Mouse (Mus musculus) C2C12 (cell line): ENCODE results near the gene B3gnt5. TPM values are rescaled to one million over a fixed set of nuclear protein-coding genes. Genes with fewer than 3 reads are reported as not detected.

Source experiments
- H3K27me3 ChIP-seq: one replicate; pipeline ENCODE4 v1.6.1; 2011; ENCODE audit not compliant: control insufficient read depth, insufficient read depth, insufficient read length
- H3K36me3 ChIP-seq: one replicate; pipeline ENCODE4 v1.6.1; 2011; ENCODE audit not compliant: control insufficient read depth, insufficient read depth
- H3K4me3 ChIP-seq: one replicate; pipeline ENCODE4 v1.5.1; 2011; ENCODE audit warnings: mild to moderate bottlenecking, control low read depth; ENCODE audit not compliant: poor library complexity, insufficient read depth, severe bottlenecking
- H3K79me2 ChIP-seq: one replicate; pipeline ENCODE4 v1.6.1; 2011; ENCODE audit not compliant: control insufficient read depth, insufficient read depth
- H3K79me3 ChIP-seq: one replicate; pipeline ENCODE4 v1.6.1; 2011; ENCODE audit warnings: low read depth, control low read depth
- H3ac ChIP-seq: one replicate; pipeline ENCODE3; 2011; ENCODE audit warnings: low read depth; ENCODE audit not compliant: control insufficient read depth, insufficient read length
- CEBPB ChIP-seq: IDR thresholded peaks from one replicate; pipeline ENCODE4 v1.6.1; 2011; ENCODE audit warnings: low read depth, mild to moderate bottlenecking, control low read depth, moderate library complexity
- CTCF ChIP-seq: IDR thresholded peaks from one replicate; pipeline ENCODE4 v1.5.1; 2011; ENCODE audit not compliant: control insufficient read depth, insufficient read depth, insufficient read length
- FOSL1 ChIP-seq: IDR thresholded peaks from one replicate; pipeline ENCODE4 v1.8.0; 2011; ENCODE audit warnings: mild to moderate bottlenecking, low read length; ENCODE audit not compliant: poor library complexity, insufficient read depth, severe bottlenecking
- MAX ChIP-seq: IDR thresholded peaks from one replicate; pipeline ENCODE4 v1.6.1; 2011; ENCODE audit warnings: mild to moderate bottlenecking, control low read depth
- MYOD1 ChIP-seq: IDR thresholded peaks from one replicate; pipeline ENCODE4 v1.6.1; 2011; ENCODE audit warnings: low read depth; ENCODE audit not compliant: control insufficient read depth, insufficient read length
- MYOG ChIP-seq: IDR thresholded peaks from one replicate; pipeline ENCODE4 v1.6.1; 2011; ENCODE audit not compliant: control insufficient read depth, insufficient read length; ENCODE audit errors: extremely low read depth
- USF1 ChIP-seq: IDR thresholded peaks from one replicate; pipeline ENCODE4 v1.6.1; 2011; ENCODE audit warnings: low read depth, mild to moderate bottlenecking, control low read depth, moderate library complexity
- polyA plus RNA-seq: library from polyadenylated mRNA; unstranded; fragments of >200 nt; fragmentation: generic; extraction: Trizol; gene quantifications from one replicate; pipeline ENCODE4 v1.2.1, GENCODE M21; 2012; ENCODE audit warnings: missing spikeins

Gene B3gnt5
- polyA plus RNA-seq, 1 experiment = 0.30 TPM

- H3K79me3 ChIP-seq = no peaks in the 10 kb centered on the region
- no peak overlapping the region for H3ac ChIP-seq
- no peak for TF ChIP-seq MYOD1
- TF ChIP-seq CTCF = no peak
- no peak for TF ChIP-seq MAX
- no peak for TF ChIP-seq USF1
- no peak for TF ChIP-seq FOSL1
- TF ChIP-seq CEBPB = no peak
- no peak for TF ChIP-seq MYOG
- H3K36me3 ChIP-seq = no peaks in the 10 kb centered on the region
- H3K4me3 ChIP-seq = no peak overlapping the region
- H3K79me2 ChIP-seq = no peaks in the 10 kb centered on the region
- no peaks in the 10 kb centered on the region for H3K27me3 ChIP-seq
These were observed 6.1 kb downstream of the B3gnt5 start for GRCm38 (mm10) chr16:19766107-19766506.

DNA sequence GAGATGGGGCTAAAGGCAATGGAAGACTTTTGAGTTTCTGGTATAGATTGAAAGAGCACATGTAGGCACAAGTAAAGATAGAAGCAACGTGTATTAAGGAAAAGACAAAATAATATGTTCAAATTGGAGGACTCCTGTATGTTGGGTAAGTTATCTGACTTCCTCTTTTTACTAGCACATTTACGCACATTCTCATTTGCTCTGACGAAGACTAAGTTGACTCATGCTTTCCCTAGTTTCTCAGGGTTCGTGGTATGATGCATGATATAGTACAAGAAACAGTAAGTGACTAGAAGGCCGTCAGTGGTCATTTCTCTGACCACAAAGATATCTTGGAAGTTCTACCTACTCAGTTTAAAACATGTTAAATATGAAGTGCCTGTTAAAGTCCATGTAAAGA is 8.0 kb downstream of the B3gnt5 start:
- Histone ChIP-seq H3ac (no peak overlapping the region), H3K79me2 (no peaks in the 10 kb centered on the region), H3K79me3 (no peaks in the 10 kb centered on the region), H3K36me3 (no peaks in the 10 kb centered on the region), H3K27me3 (no peaks in the 10 kb centered on the region), H3K4me3 (no peak overlapping the region)
- TF ChIP-seq FOSL1 (no peak), MYOG (no peak), CTCF (no peak), USF1 (no peak), MYOD1 (no peak), MAX (no peak), CEBPB (no peak)

DNA sequence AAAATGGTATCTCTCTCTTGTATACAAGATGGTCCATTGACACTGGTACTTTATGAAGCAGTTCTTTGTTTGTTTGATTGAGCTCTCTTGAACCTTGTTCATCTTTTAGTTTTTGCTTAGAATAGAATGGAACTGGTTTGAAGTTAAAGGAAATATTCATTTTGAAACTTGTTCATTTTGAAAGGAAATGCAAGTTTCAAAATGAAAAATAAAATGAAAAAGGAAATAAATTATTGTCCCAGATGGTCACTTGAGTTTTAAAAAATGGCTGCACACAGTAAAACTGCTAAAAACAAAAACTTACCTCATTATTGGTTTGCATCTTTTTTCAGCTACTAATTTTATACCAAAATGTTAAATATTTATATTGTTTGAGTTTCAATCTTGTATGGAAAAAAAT is 12.0 kb downstream of the B3gnt5 start:
- H3K36me3 ChIP-seq = no peaks in the 10 kb centered on the region
- H3K79me2 ChIP-seq = no peaks in the 10 kb centered on the region
- TF ChIP-seq FOSL1 (no peak), MYOG (no peak), CTCF (no peak), MAX (no peak), MYOD1 (no peak), CEBPB (no peak), USF1 (no peak)
- no peak overlapping the region for H3K4me3 ChIP-seq
- H3K79me3 ChIP-seq = no peaks in the 10 kb centered on the region
- H3K27me3 ChIP-seq = no peaks in the 10 kb centered on the region
- no peak overlapping the region for H3ac ChIP-seq

- TF ChIP-seq MYOG (no peak), FOSL1 (no peak), USF1 (no peak), MYOD1 (no peak), CEBPB (no peak), CTCF (no peak), MAX (no peak)
- Histone ChIP-seq H3K36me3 (no peaks in the 10 kb centered on the region), H3K79me3 (no peaks in the 10 kb centered on the region), H3K27me3 (no peaks in the 10 kb centered on the region), H3K79me2 (no peaks in the 10 kb centered on the region), H3K4me3 (no peak overlapping the region), H3ac (no peak overlapping the region)
These were observed 26.5 kb downstream of the B3gnt5 start for GRCm38 (mm10) chr16:19786386-19787090.

DNA sequence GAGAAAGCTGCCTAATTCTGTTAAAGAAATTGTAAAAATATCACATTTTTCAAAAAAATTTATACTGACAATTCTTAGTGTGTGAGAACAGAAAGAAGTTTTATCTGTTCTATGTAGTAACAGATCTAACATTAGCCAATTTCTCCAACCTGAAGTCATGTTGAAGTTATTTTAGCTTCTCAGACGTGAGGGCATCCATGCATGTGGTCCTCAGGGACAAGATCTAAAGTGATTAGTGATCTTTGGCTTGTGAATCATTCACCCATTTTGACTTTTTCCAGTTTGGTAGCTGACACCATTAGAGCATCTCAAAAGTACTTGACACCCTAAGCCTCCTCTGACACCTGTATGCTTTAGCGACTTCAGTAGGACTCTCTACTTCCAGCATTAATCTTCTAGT is 29.9 kb downstream of the B3gnt5 start:
- H3ac ChIP-seq = no peak overlapping the region
- TF ChIP-seq MYOD1 = no peak
- H3K36me3 ChIP-seq = no peaks in the 10 kb centered on the region
- no peak overlapping the region for H3K4me3 ChIP-seq
- no peaks in the 10 kb centered on the region for H3K79me3 ChIP-seq
- no peaks in the 10 kb centered on the region for H3K79me2 ChIP-seq
- no peaks in the 10 kb centered on the region for H3K27me3 ChIP-seq

- H3K27me3 ChIP-seq = no peaks in the 10 kb centered on the region
- H3K79me2 ChIP-seq = no peaks in the 10 kb centered on the region
- no peaks in the 10 kb centered on the region for H3K36me3 ChIP-seq
- no peaks in the 10 kb centered on the region for H3K79me3 ChIP-seq
- H3ac ChIP-seq = no peak overlapping the region
- TF ChIP-seq MYOD1 (no peak), USF1 (no peak), FOSL1 (no peak), CEBPB (no peak), MYOG (no peak), CTCF (no peak), MAX (no peak)
- H3K4me3 ChIP-seq = no peak overlapping the region
These were observed 58.8 kb downstream of the B3gnt5 start for GRCm38 (mm10) chr16:19818801-19819200.
